Mouse (Mus musculus) spleen, adult 2 months (tissue): ENCODE data around the gene Sh2b1.

ENCODE experiments used
- CTCF ChIP-seq: fragments of 200-500 bp; IDR thresholded peaks from 2 replicates; pipeline ENCODE4 v1.5.1; 2011; ENCODE audit warnings: mild to moderate bottlenecking, inconsistent platforms; ENCODE audit not compliant: insufficient read depth, insufficient read length, insufficient replicate concordance; ENCODE audit errors: extremely low read depth
- POLR2A ChIP-seq: fragments of 200-500 bp; IDR thresholded peaks from 2 replicates; pipeline ENCODE4 v1.6.1; 2011; ENCODE audit warnings: low read depth, low read length, inconsistent platforms

- no peak for TF ChIP-seq CTCF
- no peak for TF ChIP-seq POLR2A
These were observed 35.1 kb downstream of the Sh2b1 start for GRCm38 (mm10) chr7:126440134-126440533.
